Mouse (Mus musculus) urinary bladder, postnatal 36 days (tissue): Measurements from ENCODE around the gene Dip2b.
A peak's percentile ranks its signal among the peaks of the same experiment; 100 is the strongest.

Experiments used
- DNase-seq, 2 experiments: peaks; one replicate each; pipeline ENCODE4 v3.0.0; 2022; ENCODE audit warnings: low spot score in 2 of 2, mixed read lengths in 1 of 2

Dip2b gene

DNA sequence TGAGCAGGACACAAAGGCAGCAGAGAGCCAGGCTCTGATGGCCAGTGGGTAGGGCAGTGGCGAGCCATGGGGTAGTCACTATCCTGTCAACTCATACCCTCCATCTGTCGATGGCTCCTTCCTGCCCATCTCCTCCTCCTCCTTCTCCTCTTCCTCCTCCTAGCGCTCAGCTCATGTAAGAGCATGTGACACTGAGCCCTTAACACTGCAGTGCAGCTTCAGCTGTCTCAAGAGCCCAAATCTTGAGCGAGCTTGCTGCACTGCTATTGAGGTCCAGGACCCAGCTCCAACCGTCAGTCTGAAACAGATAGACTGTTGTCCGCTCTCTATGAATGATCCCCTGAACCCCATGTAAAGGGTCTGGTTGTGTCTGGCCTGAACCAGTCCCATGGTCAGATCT lies 141.2 kb downstream of the Dip2b start:
- DNase-seq = no peak

DNA sequence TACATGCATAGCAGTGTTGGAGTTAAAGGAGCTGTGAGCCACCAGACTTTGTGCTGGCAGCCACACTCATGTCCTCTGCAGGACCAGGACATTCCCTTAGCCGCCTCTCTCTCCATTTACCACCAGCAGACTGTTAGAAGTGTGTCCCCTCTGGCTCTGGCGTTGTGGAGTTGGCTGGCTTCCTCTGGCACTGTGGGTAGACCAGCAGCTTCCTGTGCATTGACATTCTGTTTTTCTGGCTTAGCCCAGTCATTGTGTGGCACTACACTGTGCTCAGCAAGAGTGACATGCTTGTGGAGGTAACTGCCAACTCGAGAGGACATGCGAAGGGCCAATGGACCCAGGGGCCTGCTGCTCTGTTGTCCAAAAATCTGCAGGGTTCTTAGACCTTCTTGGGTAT lies 141.8 kb downstream of the Dip2b start:
- DNase-seq = no peak

DNA sequence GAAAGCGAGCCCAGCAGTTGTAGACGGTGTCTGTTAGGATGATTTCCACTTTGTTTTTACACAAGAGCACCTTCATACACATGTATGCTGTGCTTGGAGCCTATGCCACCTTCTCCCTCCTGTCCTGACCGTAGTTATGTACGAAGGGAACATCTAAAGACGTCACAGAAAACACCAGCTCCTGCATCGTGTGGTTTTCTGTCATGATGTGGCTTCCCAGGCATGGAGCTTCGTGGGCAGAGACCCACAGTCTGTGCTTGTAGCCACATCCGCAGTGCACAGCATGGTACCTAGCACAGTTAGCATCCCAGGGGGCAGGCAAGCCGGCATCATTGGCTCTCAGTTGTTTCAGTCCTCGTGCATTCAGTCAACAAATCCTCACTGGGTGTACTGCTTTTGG lies 143.4 kb downstream of the Dip2b start:
- DNase-seq = no peak

DNA sequence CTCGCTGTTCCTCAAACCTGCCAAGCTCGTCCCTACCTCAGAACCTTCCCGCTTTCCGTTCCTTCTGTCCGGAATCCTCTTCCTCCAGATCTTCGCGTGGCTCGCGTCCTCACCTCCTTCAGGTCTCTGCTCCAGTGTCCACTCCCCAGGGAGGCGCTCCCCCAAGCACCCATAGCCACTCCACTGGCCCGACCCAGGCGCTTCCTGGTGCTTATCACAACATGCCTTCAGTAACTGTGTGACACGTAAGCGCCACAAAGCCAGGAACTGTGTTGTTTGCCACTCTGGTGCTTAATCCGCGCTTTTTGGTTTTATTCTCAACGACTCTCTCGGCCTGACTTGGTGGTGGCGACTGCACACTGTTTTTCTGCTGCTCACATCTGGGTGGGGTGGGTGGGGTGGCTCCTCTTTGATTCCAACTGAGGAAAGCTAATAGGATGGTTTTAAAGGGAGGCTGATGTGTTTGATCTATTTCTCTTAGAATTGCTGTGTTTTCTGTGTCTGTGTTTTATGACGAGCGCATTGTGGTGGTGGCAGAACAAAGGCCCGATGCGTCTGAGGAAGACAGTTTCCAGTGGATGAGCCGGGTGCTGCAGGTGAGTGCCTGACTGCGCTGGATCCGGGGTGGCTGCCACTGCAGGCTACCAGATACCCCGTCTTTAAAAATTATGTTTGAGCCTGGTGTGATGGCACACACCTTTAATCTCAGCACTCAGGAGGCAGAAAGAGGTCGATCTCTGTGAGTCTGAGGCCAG lies 144.2 kb downstream of the Dip2b start:
- DNase-seq = no peak

DNA sequence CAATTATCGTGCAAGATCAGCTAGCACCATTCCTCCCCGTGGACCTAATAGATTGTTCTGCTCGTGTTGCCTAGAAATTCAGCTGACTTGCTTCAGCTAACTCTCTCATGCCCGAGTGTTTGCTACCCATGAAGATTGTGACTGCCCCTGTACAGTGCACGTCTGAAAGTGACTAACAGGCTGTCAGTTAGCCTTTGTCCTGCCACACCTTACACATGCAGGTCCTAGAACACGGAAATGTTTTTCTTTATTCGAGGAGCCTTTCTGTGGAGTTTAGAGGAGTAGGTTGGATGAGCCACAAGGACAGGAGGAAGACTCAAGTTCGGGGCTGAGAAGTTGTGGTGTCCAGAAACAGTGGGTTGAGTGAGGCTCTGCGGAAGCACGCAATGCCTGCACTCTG lies 145.0 kb downstream of the Dip2b start:
- no peak for DNase-seq

DNA sequence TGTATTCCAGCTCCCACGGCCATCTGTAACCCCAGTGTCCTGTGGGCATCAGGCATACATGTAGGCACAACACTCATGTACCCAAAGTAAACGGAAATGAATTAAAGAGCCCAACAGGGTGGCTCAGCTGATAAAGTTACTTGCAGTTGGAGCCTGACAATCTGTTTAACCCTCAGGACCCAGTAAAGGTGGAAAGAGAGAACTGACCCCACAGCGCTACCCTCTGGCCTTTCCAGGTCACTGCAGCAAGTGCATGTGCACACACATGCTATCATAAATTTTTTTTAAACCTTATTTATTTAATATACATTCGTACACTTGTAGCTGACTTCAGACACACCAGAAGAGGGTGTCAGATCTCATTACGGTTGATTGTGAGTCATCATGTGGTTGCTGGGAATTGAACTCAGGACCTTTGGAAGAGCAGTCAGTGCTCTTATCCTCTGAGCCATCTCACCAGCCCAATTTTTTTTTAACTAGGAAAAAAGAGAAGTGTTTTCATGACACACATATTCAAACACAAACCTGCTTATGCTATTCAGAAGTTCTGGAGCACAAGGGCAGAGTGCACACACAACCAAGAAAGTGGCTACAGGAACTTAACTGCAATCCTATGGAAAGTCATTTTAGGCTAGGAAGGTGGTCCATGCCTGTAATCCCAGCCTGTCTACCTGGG lies 146.5 kb downstream of the Dip2b start:
- no peak for DNase-seq

DNA sequence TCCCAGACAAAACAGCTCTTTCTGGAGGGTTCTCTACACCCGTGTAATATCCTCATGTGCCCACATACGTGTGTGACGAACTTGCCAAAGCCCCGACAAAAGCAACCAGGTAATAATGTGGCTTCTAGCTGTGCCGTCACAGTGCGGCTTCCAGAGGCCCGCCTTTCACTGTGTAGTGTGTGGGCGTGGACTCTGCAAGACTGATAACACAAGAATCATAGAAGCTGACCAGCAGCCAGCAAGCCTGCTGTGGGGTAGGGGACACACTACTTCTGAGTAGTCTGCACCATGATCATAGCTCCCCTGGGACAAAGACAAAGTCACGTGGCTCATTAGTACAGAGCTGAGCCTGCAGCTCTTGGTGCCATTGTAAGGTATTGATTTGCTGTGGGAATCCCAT lies 147.8 kb downstream of the Dip2b start:
- DNase-seq = no peak

DNA sequence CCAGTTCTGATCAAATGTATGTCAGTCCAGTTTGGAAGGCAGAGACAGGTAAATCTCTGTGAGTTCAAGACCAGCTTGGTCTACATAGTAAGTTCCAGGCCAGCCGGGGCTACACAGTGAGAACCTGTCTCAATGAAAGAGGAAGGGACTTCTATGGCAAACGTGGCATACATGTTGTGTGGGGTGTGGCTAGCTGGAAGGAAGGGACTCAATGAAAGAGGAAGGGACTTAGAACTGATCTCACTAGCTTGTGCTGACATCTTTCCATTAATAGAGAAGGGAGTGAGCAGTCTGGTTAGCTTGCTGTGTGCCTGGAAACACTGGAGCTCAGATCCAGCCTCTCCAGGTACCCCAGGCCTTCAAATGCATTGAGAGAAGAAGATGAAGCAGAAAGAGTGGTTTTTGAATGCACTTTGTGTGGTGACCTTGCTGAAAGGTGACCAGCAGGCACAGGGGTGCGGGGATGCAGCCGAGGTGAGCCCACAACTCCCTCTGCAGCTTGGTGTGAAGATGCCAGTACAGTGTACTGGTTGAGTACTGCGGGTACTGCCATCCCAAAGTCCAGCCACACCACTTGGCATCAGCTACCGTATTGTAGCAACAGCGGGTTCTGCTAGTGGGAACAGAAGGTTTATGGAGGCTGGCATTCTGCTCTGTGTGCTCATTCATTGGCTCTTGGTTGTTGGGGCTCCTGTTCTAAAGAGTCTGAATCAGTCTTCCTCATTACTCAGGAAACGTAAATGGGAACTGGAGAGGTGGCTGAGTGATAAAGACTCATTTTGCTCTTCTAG lies 148.6 kb downstream of the Dip2b start:
- DNase-seq = no peak

DNA sequence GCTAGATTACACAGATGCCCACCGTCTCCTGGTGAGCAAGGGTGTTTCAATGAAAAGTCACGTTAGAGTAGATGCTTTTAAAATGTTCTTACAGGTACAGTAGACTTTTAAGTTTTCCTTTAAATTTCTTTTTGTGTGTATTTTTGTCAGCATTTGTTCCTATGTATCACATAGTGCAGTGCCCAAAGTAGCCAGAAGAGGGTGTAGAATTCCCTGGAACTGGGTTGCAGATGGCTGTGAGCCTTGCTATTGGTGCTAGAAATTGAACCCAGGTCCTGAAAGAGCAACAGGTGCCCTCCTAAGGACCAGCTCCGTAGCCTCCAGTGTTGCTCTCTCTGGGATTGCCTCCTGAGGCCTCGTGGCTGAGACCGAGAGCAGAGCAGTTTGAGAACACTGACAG lies 150.1 kb downstream of the Dip2b start:
- no peak for DNase-seq

DNA sequence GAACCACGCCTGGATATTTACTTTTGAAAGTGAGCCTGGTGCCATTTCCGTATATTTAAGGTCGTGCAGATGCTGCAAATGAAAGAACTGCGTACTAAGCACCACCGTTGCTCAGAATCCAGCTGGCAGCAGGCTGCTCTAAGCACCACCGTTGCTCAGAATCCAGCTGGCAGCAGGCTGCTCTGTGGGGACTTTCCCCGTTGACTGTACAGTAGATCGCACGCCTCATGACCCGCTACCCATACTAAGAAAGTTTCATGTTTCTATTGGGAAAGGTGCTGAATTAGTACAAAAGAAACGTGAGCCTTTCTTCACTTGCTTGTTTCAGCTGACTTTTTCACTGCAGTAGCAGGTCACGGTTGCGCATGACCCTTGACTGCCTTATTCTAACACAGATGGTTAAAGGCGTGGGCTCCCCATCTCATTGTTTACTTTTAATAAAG lies 150.5 kb downstream of the Dip2b start:
- DNase-seq = no peak

DNA sequence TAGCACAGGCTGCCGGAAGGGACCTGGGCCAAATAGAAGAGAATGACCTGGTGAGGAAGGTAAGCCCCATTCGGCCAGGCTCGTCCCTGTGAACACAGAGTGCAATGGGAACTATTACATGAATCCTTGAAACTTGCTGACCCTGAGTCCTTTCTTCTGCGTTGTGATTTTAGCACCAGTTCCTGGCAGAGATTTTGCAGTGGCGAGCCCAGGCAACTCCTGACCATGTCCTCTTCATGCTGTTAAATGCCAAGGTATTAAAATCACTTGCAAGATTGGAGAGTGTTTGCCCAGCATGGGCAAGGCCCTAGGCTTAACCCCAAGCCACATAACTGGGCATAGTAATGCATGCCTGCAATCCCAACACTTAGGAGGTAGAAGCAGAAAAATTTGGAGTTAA lies 151.6 kb downstream of the Dip2b start:
- no peak for DNase-seq

DNA sequence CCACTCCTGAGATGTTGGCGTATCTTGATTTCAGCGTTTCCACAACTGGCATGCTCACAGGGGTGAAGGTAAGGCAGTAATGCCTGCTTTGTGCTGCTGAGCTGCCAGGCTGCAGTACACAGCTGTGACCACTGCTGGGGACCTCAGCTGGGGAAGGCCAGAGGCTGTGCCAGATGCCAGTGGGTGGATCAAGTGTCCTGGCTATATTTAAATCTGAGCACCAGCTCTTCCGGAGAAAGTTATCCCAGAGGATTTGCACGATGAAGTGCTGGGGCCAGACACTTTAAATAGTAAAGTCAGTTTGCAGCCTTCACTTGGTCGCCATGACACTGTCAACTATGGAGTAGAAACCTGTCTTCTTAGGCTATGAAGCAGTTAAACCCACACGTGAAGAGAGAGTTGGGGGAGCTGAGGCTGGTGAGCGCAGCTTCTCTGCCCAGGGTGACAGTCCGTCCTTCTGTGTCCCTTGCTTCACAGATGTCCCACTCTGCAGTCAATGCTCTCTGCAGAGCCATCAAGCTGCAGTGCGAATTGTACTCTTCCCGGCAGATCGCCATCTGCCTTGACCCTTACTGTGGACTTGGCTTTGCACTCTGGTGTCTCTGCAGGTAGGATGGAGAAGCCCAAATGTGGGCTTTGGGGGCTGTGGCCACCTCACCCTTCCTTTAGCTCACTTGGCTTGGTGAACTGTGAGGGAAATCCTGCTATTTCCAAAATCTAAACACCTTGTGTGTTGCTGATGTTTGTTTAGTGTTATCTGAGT lies 160.7 kb downstream of the Dip2b start:
- DNase-seq = no peak

DNA sequence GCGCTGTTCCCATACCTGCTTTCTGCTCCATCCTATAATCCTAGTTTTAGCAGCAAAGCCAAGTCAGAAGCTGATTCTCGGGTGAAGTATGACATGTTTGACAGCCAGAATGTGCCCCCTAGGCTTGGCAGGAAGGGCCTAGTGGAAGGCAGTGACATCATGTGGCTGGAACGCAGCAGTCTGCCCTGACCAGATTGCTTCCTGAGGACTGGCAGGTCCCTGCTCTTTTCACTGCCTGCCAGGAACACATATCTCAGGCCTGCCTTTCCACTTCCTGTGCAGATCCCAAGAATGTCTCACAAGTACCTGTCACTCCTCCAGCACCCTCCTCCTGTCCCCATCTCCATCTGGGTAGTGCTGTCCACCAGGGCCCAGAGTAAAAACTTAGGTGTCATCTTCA lies 161.3 kb downstream of the Dip2b start:
- no peak for DNase-seq

DNA sequence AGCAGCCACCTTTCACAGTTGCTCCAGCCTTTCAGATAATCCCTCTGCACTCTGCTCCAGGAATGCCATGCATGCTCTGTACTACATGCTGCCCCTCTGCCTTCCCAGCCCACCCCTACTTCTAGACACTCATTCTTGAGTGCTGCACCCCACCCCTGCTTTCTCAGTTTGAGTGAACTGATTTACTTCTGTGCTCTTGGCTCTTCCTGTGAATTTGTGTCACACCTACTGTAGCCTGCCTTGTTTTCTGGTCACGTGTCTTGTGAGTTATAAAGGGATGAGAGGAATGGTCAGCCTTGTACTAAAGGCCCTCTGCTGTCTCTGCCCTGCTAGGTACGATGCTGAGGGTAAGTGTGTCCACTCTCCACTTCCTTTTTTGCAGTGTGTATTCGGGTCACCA lies 163.3 kb downstream of the Dip2b start:
- DNase-seq = no peak

DNA sequence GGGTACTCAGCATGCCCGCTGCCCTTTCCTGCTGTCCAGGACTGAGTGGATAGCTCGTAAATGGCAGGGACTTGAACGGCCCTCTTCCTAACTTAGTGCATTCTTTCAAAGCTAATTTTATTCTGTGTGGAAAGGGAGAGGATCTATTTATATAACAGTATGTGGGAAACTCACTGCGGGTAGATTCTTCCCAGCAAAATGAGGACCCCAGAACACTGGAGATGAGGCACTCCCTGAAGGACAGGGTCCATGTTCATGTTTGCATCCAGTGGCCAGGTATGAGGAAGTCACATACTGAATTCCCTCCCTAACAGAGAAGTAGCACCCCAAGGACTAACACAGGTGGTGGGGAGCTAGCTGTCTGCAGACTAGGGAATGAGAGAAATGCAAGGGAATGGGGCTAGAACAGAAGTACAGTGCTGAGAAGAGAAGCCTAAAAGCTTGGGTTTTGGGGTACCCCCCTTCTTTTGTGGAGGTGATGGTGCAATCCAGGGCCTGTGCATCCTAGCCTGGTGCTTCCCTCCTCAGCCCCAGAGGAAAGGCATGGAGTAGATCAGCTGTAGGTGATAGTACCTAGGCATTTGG lies 164.1 kb downstream of the Dip2b start:
- DNase-seq = no peak

DNA sequence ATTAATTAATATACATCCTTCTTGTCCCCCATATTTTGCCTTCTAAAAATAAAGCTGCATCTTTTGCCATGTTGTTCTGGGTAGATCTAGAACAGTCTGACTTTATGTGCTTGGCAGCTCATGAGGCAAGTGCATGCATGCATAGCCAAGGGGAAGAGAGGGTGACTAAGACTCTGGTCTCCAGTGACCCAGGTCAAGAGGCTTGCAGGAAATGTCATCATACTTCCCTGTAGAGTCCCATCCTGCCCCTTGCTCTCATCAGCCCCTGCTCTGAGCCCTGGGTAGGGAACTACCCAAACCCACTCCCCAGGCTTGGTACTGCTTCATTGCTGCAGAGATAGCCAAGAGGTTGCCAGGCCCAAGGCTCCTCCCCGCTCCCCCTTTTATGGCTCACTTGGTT lies 166.1 kb downstream of the Dip2b start:
- peak in 1 of 2 experiments; percentile 11 for DNase-seq

DNA sequence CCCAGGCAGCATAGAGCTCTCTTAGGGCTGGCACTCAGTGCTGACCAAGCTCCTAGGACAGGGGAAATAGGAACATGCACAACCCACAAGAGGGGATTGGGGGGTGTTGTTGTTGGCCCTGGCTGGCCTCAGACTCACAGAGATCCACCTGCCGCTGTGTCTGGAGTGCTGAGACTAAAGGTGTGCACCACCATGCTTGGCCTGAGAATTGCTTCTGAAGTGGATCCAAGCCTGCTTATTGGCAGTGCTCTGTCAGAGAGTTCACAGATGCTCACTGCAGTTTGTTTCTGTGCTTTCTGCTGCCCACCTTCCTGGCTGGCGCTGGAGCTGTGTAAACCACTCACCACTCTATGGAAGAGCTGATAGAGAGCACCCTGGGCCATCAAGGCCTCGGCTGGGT lies 171.5 kb downstream of the Dip2b start:
- no peak for DNase-seq

DNA sequence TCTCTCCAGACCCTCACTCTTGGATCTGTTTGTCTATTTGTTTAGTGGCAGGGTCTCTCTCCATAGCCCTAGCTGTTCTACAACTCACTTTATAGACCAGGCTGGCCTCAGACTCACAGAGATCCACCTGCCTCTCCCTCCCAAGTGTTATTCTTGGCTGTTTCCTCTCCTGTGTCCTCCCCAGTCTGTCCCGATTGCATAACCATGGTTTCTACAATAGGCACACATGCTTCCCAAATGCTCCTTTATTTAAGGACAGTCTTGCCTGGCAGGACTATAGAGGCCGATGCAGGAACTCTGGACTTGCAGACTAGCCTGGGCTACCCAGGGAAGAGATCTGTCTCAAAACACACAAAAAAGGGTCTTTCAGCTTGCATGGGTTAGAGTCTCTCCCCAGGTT lies 174.9 kb downstream of the Dip2b start:
- no peak for DNase-seq

DNA sequence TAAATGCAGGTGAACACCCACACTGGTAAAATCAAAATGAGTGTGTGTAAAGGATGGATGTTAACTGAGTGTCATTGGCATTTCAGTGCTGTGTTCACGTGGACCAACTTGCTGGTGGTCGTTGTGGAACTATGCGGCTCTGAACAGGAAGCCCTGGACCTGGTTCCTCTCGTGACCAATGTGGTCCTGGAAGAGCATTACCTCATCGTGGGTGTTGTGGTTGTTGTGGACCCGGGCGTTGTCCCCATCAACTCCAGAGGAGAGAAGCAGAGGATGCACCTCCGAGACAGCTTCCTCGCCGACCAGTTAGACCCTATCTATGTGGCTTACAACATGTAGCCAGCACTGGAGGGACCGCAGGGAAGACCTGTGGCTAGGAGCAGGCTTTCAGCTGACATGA lies 176.6 kb downstream of the Dip2b start:
- DNase-seq = no peak

DNA sequence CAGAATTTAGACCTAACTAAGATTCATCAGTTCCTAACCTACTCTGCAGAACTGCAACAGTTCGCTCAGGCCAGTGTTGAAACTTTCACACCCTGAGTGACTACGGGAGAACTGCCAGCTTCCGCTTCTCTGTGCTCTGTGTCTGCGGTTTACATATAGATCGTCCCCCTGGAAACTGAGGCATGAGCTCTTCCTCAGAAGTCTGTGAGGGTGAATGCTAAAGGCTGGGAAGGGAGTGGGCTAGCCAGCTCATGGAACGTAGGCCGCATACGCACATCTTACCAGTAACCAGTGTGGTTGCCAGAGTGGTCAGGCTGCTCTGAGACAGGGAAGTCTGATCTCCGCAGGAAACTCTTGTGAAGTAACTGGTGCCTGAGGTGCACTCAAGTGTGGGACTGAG lies 177.7 kb downstream of the Dip2b start:
- no peak for DNase-seq

DNA sequence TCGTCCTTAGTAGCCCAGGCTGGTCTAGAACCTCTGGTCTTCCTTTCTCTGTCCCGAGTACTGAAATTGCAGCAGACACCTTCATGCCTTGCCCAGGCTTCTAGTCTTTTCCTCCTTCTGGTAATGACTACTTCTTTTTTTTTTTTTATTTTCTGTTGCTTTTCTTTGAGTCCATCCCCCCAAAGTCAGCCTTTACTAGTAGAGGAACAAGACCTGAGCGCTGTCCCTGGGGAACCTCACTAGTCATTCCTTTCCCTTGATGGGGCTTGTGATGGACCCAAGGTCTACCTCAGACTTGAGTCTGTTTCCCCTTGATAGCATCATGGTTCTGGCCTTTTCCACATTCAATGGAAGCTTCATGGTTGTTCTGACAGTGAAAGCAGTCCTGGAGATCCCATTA lies 179.6 kb downstream of the Dip2b start:
- DNase-seq = no peak

DNA sequence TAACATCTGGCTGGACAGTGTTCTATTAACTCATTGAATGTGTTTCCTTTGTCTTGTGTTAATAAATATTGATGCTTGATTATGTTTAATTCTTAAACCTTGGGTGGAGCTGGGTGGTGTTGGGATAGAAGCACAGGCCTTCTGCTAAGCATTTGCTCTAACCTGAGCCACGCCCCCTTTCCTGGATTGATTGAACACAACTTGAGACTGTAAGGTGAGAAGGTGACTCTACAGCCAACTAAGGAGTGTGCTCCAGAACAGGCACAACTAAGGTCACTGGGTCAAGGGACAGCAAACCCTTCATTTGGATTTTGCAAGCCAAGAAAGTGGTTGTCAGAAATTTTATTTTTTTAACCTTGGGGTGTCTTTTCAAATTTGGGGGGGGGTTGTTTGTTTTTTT lies 180.9 kb downstream of the Dip2b start:
- no peak for DNase-seq
